Mouse (Mus musculus): ENCODE results near the gene Spdl1.
A peak's percentile ranks its signal among the peaks of the same experiment; 100 is the strongest.
"Not testable (repeated sequence)": the region's sequence is repeated elsewhere in the genome, so short reads cannot be mapped to it uniquely, and the experiment has no call there.

Gene Spdl1

GRCm38 (mm10) chr11:34805026-34805425 is 28.4 kb downstream of the Spdl1 start:
- DNase-seq (ENCODE audit: low read depth, low spot score) = not testable (repeated sequence)

DNA sequence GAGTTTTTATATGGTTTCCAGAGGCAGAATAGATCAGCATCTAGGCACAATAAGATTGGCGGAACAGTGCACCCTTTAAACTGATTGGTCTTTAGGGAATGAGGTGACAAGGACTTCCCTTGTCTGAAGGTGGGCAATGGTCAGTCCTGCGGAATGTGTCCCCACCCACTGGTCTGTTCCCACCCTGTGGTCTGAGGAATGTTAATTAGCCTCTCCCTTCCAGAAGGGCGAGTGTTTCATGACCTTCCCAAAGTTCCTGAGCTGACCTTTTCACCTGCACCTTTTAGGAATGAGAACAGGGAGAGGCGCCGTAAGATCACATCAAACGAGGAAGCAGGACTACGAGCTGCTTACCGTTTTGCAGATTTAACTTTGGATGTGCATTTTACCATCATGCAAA is 35.4 kb downstream of the Spdl1 start:
- not testable (repeated sequence) for DNase-seq (ENCODE audit: low read depth, low spot score)

- peak; percentile 81 for DNase-seq (ENCODE audit: low read depth, low spot score)
These were observed 37.3 kb downstream of the Spdl1 start for GRCm38 (mm10) chr11:34796097-34796496.

- peak; percentile 37 for DNase-seq (ENCODE audit: low read depth, low spot score)
These were observed 41.6 kb downstream of the Spdl1 start for GRCm38 (mm10) chr11:34791872-34792271.

- peak; percentile 7 for DNase-seq (ENCODE audit: low read depth, low spot score)
These were observed 48.6 kb downstream of the Spdl1 start for GRCm38 (mm10) chr11:34784864-34785263.

DNA sequence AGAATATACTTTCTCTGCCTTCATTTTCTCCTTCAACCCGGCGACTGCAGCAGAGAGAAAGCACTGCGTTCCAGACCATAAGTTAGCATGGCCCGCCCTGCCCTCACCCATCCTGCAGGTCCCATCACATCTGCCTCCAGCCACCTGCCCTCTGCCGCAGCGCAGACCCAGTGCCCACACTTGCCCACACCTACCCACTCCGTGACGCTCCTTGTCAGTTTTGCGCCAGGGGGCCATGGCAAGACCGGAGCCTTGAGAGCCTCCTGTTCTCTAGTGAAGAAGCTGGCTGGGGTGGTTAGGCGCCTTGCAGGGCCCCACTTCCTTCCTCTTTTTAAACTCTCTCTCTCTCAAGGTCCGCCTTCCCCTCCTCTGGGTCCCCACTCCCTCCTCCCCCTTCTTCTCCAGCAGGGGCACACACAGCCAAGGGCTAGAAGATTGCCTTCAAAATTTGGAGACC is 49.8 kb downstream of the Spdl1 start, which contains the start of gene Dock2:
TSS of gene Dock2 (minus strand) at position 306 of the 457 bp plus-strand sequence.
- peak; percentile 77 for DNase-seq (ENCODE audit: low read depth, low spot score)

DNA sequence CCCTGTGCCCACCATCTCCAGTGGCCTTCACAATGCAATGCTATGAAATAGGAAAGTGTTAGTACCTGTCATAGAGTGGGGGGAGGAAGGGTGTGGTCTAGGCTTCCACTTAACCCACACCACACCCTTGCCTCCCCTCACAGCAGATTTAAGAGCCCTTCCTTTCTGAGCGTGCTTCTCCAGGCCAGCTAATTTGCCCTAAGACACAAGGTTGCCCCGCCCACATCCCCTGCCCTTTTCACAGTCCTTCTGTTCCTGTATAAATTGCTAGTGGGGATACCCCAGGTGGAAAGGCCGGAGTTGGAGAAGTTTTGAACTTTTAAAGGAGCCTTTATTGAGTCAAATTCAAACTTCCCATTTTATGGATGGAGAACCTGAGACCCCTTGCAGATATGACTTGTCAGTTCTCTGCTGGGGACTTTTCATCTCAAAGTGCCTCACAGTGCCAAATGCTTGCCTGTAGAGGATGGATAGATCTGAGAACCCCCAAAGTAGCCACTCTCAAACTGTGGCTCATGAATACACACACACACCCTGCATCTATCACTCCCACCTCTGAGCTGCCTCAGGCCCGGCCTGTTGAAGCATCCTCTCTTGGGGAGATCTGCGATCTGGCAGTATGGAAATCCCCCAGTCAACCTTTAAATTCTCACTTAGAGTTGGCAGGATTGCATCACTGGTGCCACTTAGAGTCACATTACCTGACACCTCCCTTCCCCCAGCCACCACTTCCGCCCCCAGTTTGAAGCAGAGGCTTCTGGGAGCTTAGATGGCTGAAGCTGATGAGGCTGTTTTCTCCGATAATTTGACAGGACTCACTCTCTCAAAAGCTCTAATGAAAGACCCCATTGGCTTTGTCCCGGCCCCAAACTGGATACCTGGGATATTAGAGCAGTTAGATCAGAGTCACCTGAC is 50.7 kb downstream of the Spdl1 start:
- peak; percentile 95 for DNase-seq (ENCODE audit: low read depth, low spot score)

- DNase-seq (ENCODE audit: low read depth, low spot score) = peak; percentile 35
These were observed 52.7 kb downstream of the Spdl1 start for GRCm38 (mm10) chr11:34780786-34781185.

DNA sequence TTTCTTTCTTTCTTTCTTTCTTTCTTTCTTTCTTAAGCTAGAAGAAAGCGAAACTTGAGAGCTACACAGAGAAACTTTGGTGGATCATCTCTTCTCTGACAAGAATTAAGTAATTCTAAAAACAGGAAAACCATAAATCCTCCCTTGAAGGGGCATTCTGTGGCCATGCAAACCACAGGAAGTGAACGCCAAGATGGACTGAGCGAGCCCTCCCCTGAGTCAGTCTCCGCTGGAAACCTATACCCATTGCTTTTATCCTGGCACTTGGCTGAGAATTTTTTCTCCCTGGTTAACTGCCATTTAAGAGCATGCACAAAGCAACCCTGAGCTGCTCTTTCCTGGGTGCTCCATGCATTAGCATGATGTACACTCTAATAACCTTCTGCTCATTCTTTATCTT is 53.5 kb downstream of the Spdl1 start:
- no peak for DNase-seq (ENCODE audit: low read depth, low spot score)

- DNase-seq (ENCODE audit: low read depth, low spot score) = no peak
These were observed 55.1 kb downstream of the Spdl1 start for GRCm38 (mm10) chr11:34778351-34778750.

DNA sequence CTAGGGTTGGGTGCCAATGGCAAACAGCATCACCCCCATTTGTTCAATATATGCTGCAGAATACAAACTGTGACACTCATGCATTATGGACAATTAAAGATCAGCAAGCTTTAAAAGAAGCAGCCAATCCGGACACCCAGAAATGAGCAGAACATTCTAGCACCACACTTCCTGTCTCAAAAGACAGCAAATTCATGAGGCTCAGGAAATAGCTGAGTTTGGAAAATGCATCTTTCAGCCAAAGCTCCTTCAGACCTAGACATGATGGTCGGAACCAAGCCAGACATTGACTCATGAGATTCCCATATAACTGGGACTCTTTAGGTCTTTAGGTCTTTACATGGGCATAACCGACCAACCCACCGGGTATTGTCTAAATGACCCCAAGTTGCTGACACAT is 55.9 kb downstream of the Spdl1 start:
- peak; percentile 49 for DNase-seq (ENCODE audit: low read depth, low spot score)

- no peak for DNase-seq (ENCODE audit: low read depth, low spot score)
These were observed 57.4 kb downstream of the Spdl1 start for GRCm38 (mm10) chr11:34776054-34776453.

- DNase-seq (ENCODE audit: low read depth, low spot score) = peak; percentile 57
These were observed 58.8 kb downstream of the Spdl1 start for GRCm38 (mm10) chr11:34774636-34775035.

GRCm38 (mm10) chr11:34773304-34773895 is 60.0 kb downstream of the Spdl1 start:
- peak; percentile 50 for DNase-seq (ENCODE audit: low read depth, low spot score)

- peak; percentile 78 for DNase-seq (ENCODE audit: low read depth, low spot score)
These were observed 62.0 kb downstream of the Spdl1 start for GRCm38 (mm10) chr11:34771221-34771986.

DNA sequence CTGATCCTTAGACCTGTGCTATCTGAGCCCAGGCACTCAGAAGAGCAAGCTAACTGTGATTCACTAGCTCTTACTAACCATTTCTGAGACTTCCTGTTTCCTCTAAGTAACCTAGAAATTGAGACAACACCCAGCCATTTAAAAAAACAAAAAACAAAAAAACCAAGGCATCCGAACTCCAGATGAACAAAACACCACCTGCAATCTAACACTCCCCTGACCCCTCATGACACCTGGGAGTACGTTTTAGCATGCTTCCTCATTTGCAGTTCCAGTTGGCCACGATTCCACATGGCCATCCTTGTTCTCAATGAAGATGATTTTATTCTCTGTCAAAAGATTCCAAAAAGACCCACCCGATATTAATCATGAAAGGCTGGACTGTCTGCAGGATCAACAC is 62.8 kb downstream of the Spdl1 start:
- peak; percentile 65 for DNase-seq (ENCODE audit: low read depth, low spot score)

- peak; percentile 45 for DNase-seq (ENCODE audit: low read depth, low spot score)
These were observed 63.5 kb downstream of the Spdl1 start for GRCm38 (mm10) chr11:34769946-34770345.

- DNase-seq (ENCODE audit: low read depth, low spot score) = peak; percentile 44
These were observed 64.0 kb downstream of the Spdl1 start for GRCm38 (mm10) chr11:34769396-34769795.

DNA sequence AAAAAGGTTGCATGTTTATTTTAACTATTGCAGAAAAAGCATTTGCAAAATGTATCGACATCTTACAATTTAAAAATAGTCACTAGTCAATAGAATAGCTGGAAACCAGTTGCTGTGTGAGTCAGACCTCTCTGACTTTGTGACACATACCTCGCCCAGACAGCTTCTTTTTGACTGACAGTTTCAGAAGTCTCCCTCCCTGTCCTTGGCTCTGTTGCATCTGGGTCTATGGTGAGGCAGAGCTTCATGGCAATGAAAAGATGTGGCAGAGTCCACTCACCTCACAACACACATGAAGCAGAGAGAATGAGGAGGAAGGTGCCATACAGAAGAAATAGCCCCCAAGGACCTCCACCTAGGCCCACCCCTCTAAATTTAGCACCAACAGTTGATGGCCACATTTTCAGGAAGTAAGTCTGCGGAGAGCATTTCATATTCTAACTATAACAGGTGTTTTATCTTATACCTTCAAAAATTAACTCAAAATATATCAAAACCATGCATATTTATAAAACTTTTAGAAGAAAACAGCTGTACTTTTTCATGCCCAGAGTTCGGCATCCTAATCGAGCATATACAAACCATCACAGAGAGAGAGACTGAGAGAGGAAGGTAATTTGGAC is 69.6 kb downstream of the Spdl1 start:
- DNase-seq (ENCODE audit: low read depth, low spot score) = peak; percentile 58

- peak; percentile 37 for DNase-seq (ENCODE audit: low read depth, low spot score)
These were observed 70.8 kb downstream of the Spdl1 start for GRCm38 (mm10) chr11:34762570-34763127.

DNA sequence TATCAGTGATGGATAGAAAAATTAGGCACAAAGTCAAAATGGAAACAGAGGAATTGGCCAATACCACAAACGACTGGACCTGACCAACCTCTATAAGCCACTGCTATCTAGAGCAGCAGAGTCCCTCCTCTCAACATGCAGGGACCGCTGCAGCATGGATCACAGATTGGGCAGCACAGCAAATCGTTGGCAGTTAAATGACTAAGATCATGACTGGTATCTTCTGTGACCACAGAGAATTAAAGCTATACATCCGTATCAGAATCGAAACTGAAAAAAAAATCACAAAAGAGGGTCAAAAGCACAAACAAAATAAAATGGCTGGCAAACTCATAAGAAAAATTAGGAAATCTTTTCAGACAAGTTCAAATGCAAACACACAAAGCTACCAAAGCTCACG is 71.3 kb downstream of the Spdl1 start:
- peak; percentile 59 for DNase-seq (ENCODE audit: low read depth, low spot score)

Data from CD4-positive, CD25-positive, alpha-beta regulatory T cell, adult 2 months (primary cell).